In genomic region chr2:70940826-70941225, GRCm38 (mm10) we compare ENCODE assay signal across 21 mouse cellular contexts.
A peak's percentile ranks its signal among the peaks of the same experiment; 100 is the strongest.
DNase-seq lines count a peak whose midpoint lies in the region; ATAC-seq and TF ChIP-seq lines count a peak whose summit lies in the region.
"Had no signal": no experiment of that assay in that cellular context is flagged by ENCODE, and none has a peak within 500 bp of the region (broad histone marks: within the 10 kb centered on the region; RNA-seq: fewer than 3 reads in every experiment).

No protein-coding gene starts in this region.

- H3K4me3 ChIP-seq in liver, embryonic 11.5 days (ENCODE audit: low read depth, low read length) = no peak overlapping the region
- H3K4me3 ChIP-seq in liver, embryonic 12.5 days = no peak overlapping the region
- no peak overlapping the region for H3K4me3 ChIP-seq in lung, postnatal 0 days (ENCODE audit: low read depth, low read length)
- H3K4me3 ChIP-seq: embryonic facial prominence, embryonic 13.5 days; gastrocnemius, adult 2 months; heart, embryonic 12.5 days; limb, embryonic 15.5 days; midbrain, embryonic 13.5 days; neural tube, embryonic 12.5 days had no signal

- peaks cover 8% of the 10 kb centered on the region for H3K4me1 ChIP-seq in liver, embryonic 11.5 days (replicated peaks; ENCODE audit: control insufficient read depth, insufficient read depth, low read length)
- H3K4me1 ChIP-seq in liver, embryonic 12.5 days = peaks cover 18% of the 10 kb centered on the region
- H3K4me1 ChIP-seq in lung, postnatal 0 days (ENCODE audit: insufficient read depth, low read depth, low read length) = 0 out of 2 replicates have a peak, but pooled peaks cover 2% of the 10 kb centered on the region
- H3K4me1 ChIP-seq: neural tube, embryonic 12.5 days had no signal

- no peaks in the 10 kb centered on the region for H3K9me3 ChIP-seq in liver, embryonic 11.5 days (ENCODE audit: control insufficient read depth, low read length)
- H3K9me3 ChIP-seq in liver, embryonic 12.5 days (replicated peaks) = no peaks in the 10 kb centered on the region
- H3K9me3 ChIP-seq in lung, postnatal 0 days (ENCODE audit: low read length) = no peaks in the 10 kb centered on the region
- H3K9me3 ChIP-seq: embryonic facial prominence, embryonic 13.5 days; heart, embryonic 12.5 days; limb, embryonic 15.5 days; midbrain, embryonic 13.5 days; neural tube, embryonic 12.5 days had no signal

- H3K27ac ChIP-seq in liver, embryonic 11.5 days (ENCODE audit: low read depth, low read length) = no peak overlapping the region
- H3K27ac ChIP-seq in liver, embryonic 12.5 days = no peak overlapping the region
- no peak overlapping the region for H3K27ac ChIP-seq in lung, postnatal 0 days (ENCODE audit: low read length)
- H3K27ac ChIP-seq: embryonic facial prominence, embryonic 13.5 days; gastrocnemius, adult 2 months; hindbrain, embryonic 14.5 days; limb, embryonic 15.5 days; midbrain, embryonic 13.5 days; neural tube, embryonic 12.5 days had no signal

- H3K36me3 ChIP-seq in liver, embryonic 11.5 days (ENCODE audit: control insufficient read depth, insufficient read depth, low read length) = no peaks in the 10 kb centered on the region
- no peaks in the 10 kb centered on the region for H3K36me3 ChIP-seq in liver, embryonic 12.5 days
- no peaks in the 10 kb centered on the region for H3K36me3 ChIP-seq in lung, postnatal 0 days (ENCODE audit: insufficient read depth, low read length)
- H3K36me3 ChIP-seq: embryonic facial prominence, embryonic 13.5 days; heart, embryonic 12.5 days; limb, embryonic 15.5 days; midbrain, embryonic 13.5 days; neural tube, embryonic 12.5 days had no signal

- ATAC-seq in liver, embryonic 11.5 days (replicated peaks; ENCODE audit: low FRiP score) = no peak
- no peak for ATAC-seq in liver, embryonic 12.5 days
- 0 out of 2 replicates have a peak, but pooled peaks have one; percentile 30 for ATAC-seq in lung, postnatal 0 days
- ATAC-seq: forebrain, embryonic 16.5 days; midbrain, embryonic 13.5 days; Patski had no signal

- TF ChIP-seq CTCF in lung, postnatal 0 days (IDR thresholded peaks at IDR 0.05) = no peak

- H3K27me3 ChIP-seq in liver, embryonic 11.5 days (replicated peaks; ENCODE audit: control insufficient read depth, insufficient read depth, low read length) = no peaks in the 10 kb centered on the region
- no peaks in the 10 kb centered on the region for H3K27me3 ChIP-seq in liver, embryonic 12.5 days (replicated peaks)
- no peaks in the 10 kb centered on the region for H3K27me3 ChIP-seq in lung, postnatal 0 days (replicated peaks; ENCODE audit: insufficient read depth, low read length)
- H3K27me3 ChIP-seq: embryonic facial prominence, embryonic 13.5 days; heart, embryonic 12.5 days; limb, embryonic 15.5 days; midbrain, embryonic 13.5 days; neural tube, embryonic 12.5 days; Patski had no signal

- DNase-seq in kidney, adult 11 months = peak; percentile 53
- no peak for DNase-seq in kidney, postnatal 4 days
- DNase-seq in liver, embryonic 11.5 days (ENCODE audit: low spot score) = no peak
- DNase-seq in lung, postnatal 0 days (ENCODE audit: low spot score) = peak; percentile 67
- no peak for DNase-seq in heart, postnatal 25 days (ENCODE audit: low spot score)
- no peak for DNase-seq in right cerebral cortex, postnatal 36 days (ENCODE audit: low spot score in 2 of 2)
- no peak for DNase-seq in gastrocnemius, postnatal 36 days
- DNase-seq: adrenal gland, postnatal 14 days; cerebellum, postnatal 14 days; gastrocnemius, adult 2 months; heart, postnatal 14 days; thymus, postnatal 14 days had no signal

- WGBS in liver, embryonic 11.5 days = 82% methylated on average over 14 of the region's 14 CpGs
- 82% methylated on average over 14 of the region's 14 CpGs for whole genome bisulfite sequencing in liver, embryonic 12.5 days (ENCODE audit: insufficient replicate concordance)
- 61% methylated on average over 14 of the region's 14 CpGs for WGBS in lung, postnatal 0 days

- H3K4me2 ChIP-seq in liver, embryonic 11.5 days = peak overlapping the region; percentile 5; the same call in 1 of the 2 replicates
- H3K4me2 ChIP-seq in liver, embryonic 12.5 days = no peak overlapping the region
- H3K4me2 ChIP-seq in lung, postnatal 0 days (replicated peaks; ENCODE audit: low read depth, low read length) = no peak overlapping the region
- H3K4me2 ChIP-seq: embryonic facial prominence, embryonic 13.5 days; heart, embryonic 12.5 days; hindbrain, embryonic 14.5 days; limb, embryonic 15.5 days; midbrain, embryonic 13.5 days; neural tube, embryonic 12.5 days had no signal

- TF ChIP-seq EP300 in lung, postnatal 0 days (IDR thresholded peaks at IDR 0.05) = no peak

- H3K9ac ChIP-seq in liver, embryonic 11.5 days (ENCODE audit: low read depth, low read length) = no peak overlapping the region
- H3K9ac ChIP-seq in liver, embryonic 12.5 days = no peak overlapping the region
- H3K9ac ChIP-seq in lung, postnatal 0 days (replicated peaks; ENCODE audit: low read depth) = no peak overlapping the region
- H3K9ac ChIP-seq: embryonic facial prominence, embryonic 13.5 days; heart, embryonic 12.5 days; hindbrain, embryonic 14.5 days; limb, embryonic 15.5 days; midbrain, embryonic 13.5 days; neural tube, embryonic 12.5 days had no signal

- intact Hi-C loops in heart, postnatal 25 days (cut with DNase I) = no loop called here
- intact Hi-C loops in gastrocnemius, postnatal 36 days (cut with DNase I) = no loop called here

Comparison
In these comparisons a context has a peak if more than half of its experiments do, and no peak if none do; other contexts are left out.
1. DNase-seq: peak in kidney, adult 11 months (single experiment) and lung, postnatal 0 days (single experiment); none in kidney, postnatal 4 days (0 of 2), liver, embryonic 11.5 days (single experiment), heart, postnatal 25 days (single experiment), right cerebral cortex, postnatal 36 days (0 of 2) and gastrocnemius, postnatal 36 days (0 of 2).